Mouse (Mus musculus) liver, embryonic 14 days (tissue): Measurements from ENCODE around the gene Lipm. TPM values are rescaled to one million over a fixed set of nuclear protein-coding genes. Genes with fewer than 3 reads are reported as not detected.

ENCODE experiments used
- polyA plus RNA-seq: library from polyadenylated mRNA; depleted of rRNA; stranded (reverse); fragments of >200 nt; gene quantifications from 2 replicates; pipeline ENCODE4 v1.2.3, GENCODE M21; 2012; rRNA removed

Gene Lipm
- not detected in 2 replicates for polyA plus RNA-seq

DNA sequence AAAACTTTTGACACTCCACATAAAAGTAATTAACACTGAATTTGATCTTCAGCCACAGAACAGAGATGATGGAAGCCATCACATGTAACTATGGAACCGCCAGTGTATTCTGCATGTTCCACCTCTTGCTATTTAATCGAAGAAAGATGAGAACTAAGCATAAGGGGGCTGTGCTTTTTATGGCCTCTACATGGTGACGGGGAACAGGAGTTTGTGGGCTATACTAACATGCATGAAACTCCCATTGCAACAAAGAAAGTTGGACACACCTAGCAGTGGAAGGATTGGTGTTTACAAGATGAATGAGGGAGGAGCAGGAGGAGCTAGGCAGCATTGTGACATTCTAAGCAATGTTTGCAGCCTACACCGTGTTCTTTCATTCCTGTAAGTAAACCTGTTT is at the start of gene Lipm:
TSS of gene Lipm (plus strand) at position 301 of the 400 bp plus-strand sequence.

DNA sequence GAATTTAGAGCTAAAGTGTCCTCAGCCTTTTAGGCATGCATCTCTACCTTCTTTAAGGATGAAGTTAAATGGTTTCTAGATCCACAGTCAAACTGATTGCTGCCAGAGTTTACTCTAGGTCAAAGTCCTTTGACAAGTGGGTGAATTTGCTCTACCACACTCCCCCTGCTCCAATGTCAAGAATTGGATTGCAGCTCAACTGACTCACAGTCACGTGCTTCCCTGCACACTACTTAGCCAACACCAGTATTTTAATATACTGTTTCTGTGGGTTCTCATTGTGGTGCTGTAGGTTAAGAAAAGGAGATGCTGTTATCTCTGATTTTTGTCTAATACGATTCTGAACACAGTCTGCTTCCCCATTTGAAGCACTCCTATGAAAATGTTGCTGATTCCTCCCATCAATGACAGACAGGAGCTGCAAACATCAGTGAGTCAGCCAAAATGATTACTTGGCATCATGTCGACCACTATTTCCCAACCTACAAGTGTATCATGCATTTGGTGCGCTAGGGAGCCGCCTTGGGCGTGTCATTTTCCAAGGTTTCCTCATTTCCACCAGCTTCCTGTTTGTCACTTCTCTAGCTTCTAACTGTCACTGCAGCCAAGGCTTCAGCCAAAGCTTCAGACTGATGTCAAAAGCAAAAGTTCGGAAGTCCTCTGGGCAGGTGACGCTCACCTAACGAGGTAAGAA is 33.8 kb upstream of the Lipm start, which contains the start of gene Lipn:
TSS of gene Lipn (plus strand) at position 580 of the 694 bp plus-strand sequence.

GRCm38 (mm10) chr19:34165891-34166290 is 65.2 kb downstream of the Lipm start, which contains the start of gene Ankrd22:
Ankrd22 (minus strand) TSS chr19:34166053.

Other genes with a start within 250 kb of the Lipm start
- not detected in 2 replicates for gene Lipf, start 139.7 kb upstream of the Lipm start, polyA plus RNA-seq
- gene Lipk, start 92.6 kb upstream of the Lipm start, polyA plus RNA-seq = not detected in 2 replicates
- gene Lipn, start 33.6 kb upstream of the Lipm start, polyA plus RNA-seq = not detected in 2 replicates
- 0.10 and 0.15 TPM in 2 replicates for gene Ankrd22, start 65.1 kb downstream of the Lipm start, polyA plus RNA-seq
- 1.4 and 1.8 TPM in 2 replicates for gene Stambpl1, start 91.3 kb downstream of the Lipm start, polyA plus RNA-seq
- 10.9 and 15.8 TPM in 2 replicates for gene Acta2, start 154.7 kb downstream of the Lipm start, polyA plus RNA-seq
- 1.1 and 1.3 TPM in 2 replicates for gene Fas, start 189.7 kb downstream of the Lipm start, polyA plus RNA-seq